Comparison of ENCODE assay signal across 11 mouse cellular contexts in genomic region chr14:121316631-121317311, GRCm38 (mm10).
DNase-seq lines count a peak whose midpoint lies in the region; ATAC-seq and TF ChIP-seq lines count a peak whose summit lies in the region.
"Had no signal": no experiment of that assay in that cellular context is flagged by ENCODE, and none has a peak within 500 bp of the region (broad histone marks: within the 10 kb centered on the region; RNA-seq: fewer than 3 reads in every experiment).

No protein-coding gene starts in this region.

- H3K27me3 ChIP-seq in forebrain, embryonic 13.5 days, result no peaks in the 10 kb centered on the region
- H3K27me3 ChIP-seq in forebrain, embryonic 11.5 days (ENCODE audit: control insufficient read depth, insufficient read depth, low read length), result no peaks in the 10 kb centered on the region
- H3K27me3 ChIP-seq in kidney, postnatal 0 days (ENCODE audit: insufficient read depth, low read length), result no peaks in the 10 kb centered on the region
- H3K27me3 ChIP-seq in hindbrain, embryonic 16.5 days (replicated peaks; ENCODE audit: control insufficient read depth, insufficient read depth, low read length), result no peaks in the 10 kb centered on the region
- H3K27me3 ChIP-seq: neural tube, embryonic 12.5 days had no signal

- ATAC-seq in forebrain, embryonic 13.5 days, result no peak
- no peak for ATAC-seq in forebrain, embryonic 11.5 days (replicated peaks; ENCODE audit: low FRiP score)
- ATAC-seq in kidney, postnatal 0 days (replicated peaks; ENCODE audit: low FRiP score, low read depth), result peak; percentile 26; the same call in 1 of the 2 replicates
- peak; percentile 52; the same call in 1 of the 2 replicates for ATAC-seq in hindbrain, embryonic 16.5 days

- peak overlapping the region; percentile 19; the same call in 1 of the 2 replicates for H3K27ac ChIP-seq in forebrain, embryonic 13.5 days
- H3K27ac ChIP-seq in forebrain, embryonic 11.5 days (ENCODE audit: low read depth, low read length), result no peak overlapping the region
- no peak overlapping the region for H3K27ac ChIP-seq in kidney, postnatal 0 days
- no peak overlapping the region; the same call in 1 of the 2 replicates for H3K27ac ChIP-seq in hindbrain, embryonic 16.5 days (ENCODE audit: low read depth, low read length)
- H3K27ac ChIP-seq: neural tube, embryonic 12.5 days had no signal

- peaks cover 30% of the 10 kb centered on the region for H3K4me1 ChIP-seq in forebrain, embryonic 13.5 days
- peaks cover 3% of the 10 kb centered on the region; the same call in 1 of the 2 replicates for H3K4me1 ChIP-seq in forebrain, embryonic 11.5 days (replicated peaks; ENCODE audit: control insufficient read depth, insufficient read depth, low read length)
- peaks cover 14% of the 10 kb centered on the region for H3K4me1 ChIP-seq in kidney, postnatal 0 days (replicated peaks; ENCODE audit: insufficient read depth, low read length)
- H3K4me1 ChIP-seq in hindbrain, embryonic 16.5 days (ENCODE audit: control insufficient read depth, insufficient read depth, low read depth, low read length), result peaks cover 13% of the 10 kb centered on the region

- peaks cover 4% of the 10 kb centered on the region; the same call in 1 of the 2 replicates for H3K36me3 ChIP-seq in forebrain, embryonic 13.5 days (ENCODE audit: poor library complexity, severe bottlenecking)
- H3K36me3 ChIP-seq in forebrain, embryonic 11.5 days (ENCODE audit: control insufficient read depth, insufficient read depth, low read length), result no peaks in the 10 kb centered on the region
- H3K36me3 ChIP-seq in kidney, postnatal 0 days (ENCODE audit: insufficient read depth, low read length), result no peaks in the 10 kb centered on the region
- H3K36me3 ChIP-seq in hindbrain, embryonic 16.5 days (ENCODE audit: control insufficient read depth, insufficient read depth, low read length), result no peaks in the 10 kb centered on the region
- H3K36me3 ChIP-seq: neural tube, embryonic 12.5 days had no signal

- H3K4me2 ChIP-seq in forebrain, embryonic 13.5 days, result no peak overlapping the region
- no peak overlapping the region for H3K4me2 ChIP-seq in forebrain, embryonic 11.5 days (ENCODE audit: low read depth, low read length, severe bottlenecking)
- no peak overlapping the region for H3K4me2 ChIP-seq in kidney, postnatal 0 days (ENCODE audit: low read length)
- H3K4me2 ChIP-seq in hindbrain, embryonic 16.5 days (ENCODE audit: low read length), result no peak overlapping the region
- H3K4me2 ChIP-seq: neural tube, embryonic 12.5 days had no signal

- no peak overlapping the region for H3K4me3 ChIP-seq in forebrain, embryonic 13.5 days
- no peak overlapping the region for H3K4me3 ChIP-seq in forebrain, embryonic 11.5 days (ENCODE audit: low read depth, low read length)
- H3K4me3 ChIP-seq in kidney, postnatal 0 days (replicated peaks; ENCODE audit: low read depth, low read length), result no peak overlapping the region
- no peak overlapping the region for H3K4me3 ChIP-seq in hindbrain, embryonic 16.5 days (ENCODE audit: low read length)
- H3K4me3 ChIP-seq: neural tube, embryonic 12.5 days had no signal

- 0 out of 2 replicates have a peak, but pooled peaks cover 4% of the 10 kb centered on the region for H3K9me3 ChIP-seq in forebrain, embryonic 13.5 days (replicated peaks)
- no peaks in the 10 kb centered on the region for H3K9me3 ChIP-seq in forebrain, embryonic 11.5 days (ENCODE audit: control insufficient read depth, low read length)
- no peaks in the 10 kb centered on the region for H3K9me3 ChIP-seq in kidney, postnatal 0 days (replicated peaks; ENCODE audit: low read length)
- no peaks in the 10 kb centered on the region for H3K9me3 ChIP-seq in hindbrain, embryonic 16.5 days (ENCODE audit: control insufficient read depth, low read length)

- WGBS in forebrain, embryonic 13.5 days, result 68% methylated on average over 13 of the region's 13 CpGs
- WGBS in forebrain, embryonic 11.5 days, result 82% methylated on average over 13 of the region's 13 CpGs
- 49% methylated on average over 13 of the region's 13 CpGs for WGBS in kidney, postnatal 0 days
- WGBS in hindbrain, embryonic 16.5 days, result 48% methylated on average over 13 of the region's 13 CpGs

- DNase-seq in forebrain, embryonic 11.5 days (ENCODE audit: low spot score), result no peak
- DNase-seq in kidney, postnatal 0 days (ENCODE audit: low spot score), result no peak
- DNase-seq in kidney, adult 11 months, result no peak
- peak; percentile 43 for DNase-seq in Muller cell, postnatal 12 days (ENCODE audit: inconsistent ontology term)
- DNase-seq in cerebellum, adult 9-10 months, result no peak
- DNase-seq in adrenal gland, postnatal 14 days, result no peak
- DNase-seq: adrenal gland, postnatal 10 days; lung, postnatal 36 days had no signal

- H3K9ac ChIP-seq in forebrain, embryonic 13.5 days, result no peak overlapping the region
- no peak overlapping the region for H3K9ac ChIP-seq in forebrain, embryonic 11.5 days (ENCODE audit: low read length)
- no peak overlapping the region for H3K9ac ChIP-seq in kidney, postnatal 0 days (ENCODE audit: low read depth, low read length)
- H3K9ac ChIP-seq in hindbrain, embryonic 16.5 days (ENCODE audit: low read depth, low read length), result no peak overlapping the region
- H3K9ac ChIP-seq: neural tube, embryonic 12.5 days had no signal

- TF ChIP-seq CTCF in kidney, postnatal 0 days (IDR thresholded peaks at IDR 0.05; ENCODE audit: low read depth), result no peak

Comparison
In these comparisons a context has a peak if more than half of its experiments do, and no peak if none do; other contexts are left out.
1. ATAC-seq: peak in kidney, postnatal 0 days (single experiment) and hindbrain, embryonic 16.5 days (single experiment); none in forebrain, embryonic 13.5 days (single experiment) and forebrain, embryonic 11.5 days (single experiment).